Comparison of ENCODE assay signal across 21 mouse cellular contexts in the genomic region with DNA sequence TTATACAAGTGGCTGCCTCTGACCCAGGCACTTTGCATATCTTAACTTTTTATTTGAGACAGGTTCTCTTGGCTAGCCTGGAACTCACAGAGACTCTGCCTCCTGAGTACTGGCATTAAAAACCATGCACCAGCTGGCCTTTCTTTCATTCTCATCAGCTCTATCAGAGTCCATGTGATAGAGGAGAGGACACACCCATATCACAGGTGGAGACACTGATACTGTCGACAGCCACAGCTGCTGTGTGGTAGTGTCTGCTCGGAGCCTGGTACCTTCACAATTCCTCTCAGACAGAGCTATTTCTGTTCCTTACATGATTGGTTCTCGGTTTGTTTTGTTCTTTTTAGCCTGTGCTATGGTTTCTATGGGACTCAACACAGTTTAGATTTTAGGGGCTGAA.
A peak's percentile ranks its signal among the peaks of the same experiment; 100 is the strongest.
DNase-seq lines count a peak whose midpoint lies in the region; ATAC-seq and TF ChIP-seq lines count a peak whose summit lies in the region.
"Had no signal": no experiment of that assay in that cellular context is flagged by ENCODE, and none has a peak within 500 bp of the region (broad histone marks: within the 10 kb centered on the region; RNA-seq: fewer than 3 reads in every experiment).

No protein-coding gene starts in this region.

- peak overlapping the region; percentile 62 for H3K27ac ChIP-seq in forebrain, postnatal 0 days (ENCODE audit: low read depth, low read length)
- H3K27ac ChIP-seq in forebrain, embryonic 13.5 days: no peak overlapping the region; the same call in 1 of the 2 replicates
- H3K27ac ChIP-seq in MEL (ENCODE audit: control insufficient read depth, low read depth, low read length): no peak overlapping the region
- H3K27ac ChIP-seq in liver, embryonic 12.5 days: peak overlapping the region; percentile 61; the same call in 1 of the 2 replicates
- H3K27ac ChIP-seq: embryonic facial prominence, embryonic 12.5 days; forebrain, embryonic 10.5 days; heart, embryonic 13.5 days; midbrain, embryonic 10.5 days; neural tube, embryonic 12.5 days had no signal

- peaks cover 10% of the 10 kb centered on the region; the same call in 1 of the 2 replicates for H3K36me3 ChIP-seq in forebrain, postnatal 0 days (ENCODE audit: insufficient read depth)
- H3K36me3 ChIP-seq in forebrain, embryonic 13.5 days (ENCODE audit: poor library complexity, severe bottlenecking): peaks cover 16% of the 10 kb centered on the region
- H3K36me3 ChIP-seq in MEL (ENCODE audit: control insufficient read depth in 1 of 2, insufficient read depth in 2 of 2, low read length in 2 of 2): peaks cover 0 to 5% of the 10 kb centered on the region in 2 experiments; a peak in 2 of 4 replicates
- H3K36me3 ChIP-seq in liver, embryonic 12.5 days: peaks cover 42% of the 10 kb centered on the region
- H3K36me3 ChIP-seq in myocyte (ENCODE audit: control insufficient read depth, insufficient read depth): peaks cover 57% of the 10 kb centered on the region

- no peak for TF ChIP-seq EP300 in MEL (IDR thresholded peaks at IDR 0.05; ENCODE audit: low read depth in 1 of 2, low read length in 2 of 2)

- ATAC-seq in forebrain, postnatal 0 days: no peak
- no peak for ATAC-seq in forebrain, embryonic 13.5 days
- peak; percentile 93 for ATAC-seq in liver, embryonic 12.5 days
- ATAC-seq: hindbrain, embryonic 16.5 days; lung, postnatal 0 days had no signal

- H3ac ChIP-seq in myocyte (ENCODE audit: control insufficient read depth, insufficient read length): no peak overlapping the region

- no peak for TF ChIP-seq POLR2A in MEL (IDR thresholded peaks at IDR 0.05; ENCODE audit: control insufficient read depth in 1 of 2, insufficient read depth in 1 of 2, low read depth in 1 of 2, low read length in 2 of 2, poor library complexity in 1 of 2)
- no peak for TF ChIP-seq POLR2A in myocyte (IDR thresholded peaks at IDR 0.05; ENCODE audit: insufficient read length, low read depth)

- H3K79me2 ChIP-seq in MEL (ENCODE audit: control insufficient read depth, insufficient read depth, low read length, poor library complexity) (no peaks in the 10 kb centered on the region), myocyte (ENCODE audit: control insufficient read depth, insufficient read depth) (no peaks in the 10 kb centered on the region)

- H3K4me1 ChIP-seq in forebrain, postnatal 0 days (ENCODE audit: insufficient read depth): no peaks in the 10 kb centered on the region
- H3K4me1 ChIP-seq in forebrain, embryonic 13.5 days: peaks cover 8% of the 10 kb centered on the region; the same call in 1 of the 2 replicates
- peaks cover 0 to 4% of the 10 kb centered on the region in 2 experiments; a peak in 1 of 4 replicates for H3K4me1 ChIP-seq in MEL (ENCODE audit: control insufficient read depth in 1 of 2, insufficient read depth in 2 of 2, low read length in 2 of 2)
- peaks cover 19% of the 10 kb centered on the region for H3K4me1 ChIP-seq in liver, embryonic 12.5 days
- H3K4me1 ChIP-seq: embryonic facial prominence, embryonic 12.5 days had no signal

- H3K4me2 ChIP-seq in forebrain, postnatal 0 days (ENCODE audit: low read depth): no peak overlapping the region
- H3K4me2 ChIP-seq in forebrain, embryonic 13.5 days: no peak overlapping the region
- peak overlapping the region; percentile 39 for H3K4me2 ChIP-seq in liver, embryonic 12.5 days
- H3K4me2 ChIP-seq in myocyte (ENCODE audit: low read depth): peak overlapping the region; percentile 24
- H3K4me2 ChIP-seq: embryonic facial prominence, embryonic 12.5 days; heart, embryonic 13.5 days; neural tube, embryonic 12.5 days had no signal

- TF ChIP-seq CTCF in forebrain, postnatal 0 days (IDR thresholded peaks at IDR 0.05; ENCODE audit: low read depth): no peak
- no peak for TF ChIP-seq CTCF in MEL (IDR thresholded peaks at IDR 0.05 in 2 of 3, conservative IDR thresholded peaks at IDR 0.05 in 1 of 3; ENCODE audit: control insufficient read depth in 1 of 3, insufficient read depth in 1 of 3, low read depth in 2 of 3, low read length in 3 of 3, poor library complexity in 1 of 3, severe bottlenecking in 1 of 3)

- 61% methylated on average over 3 of the region's 3 CpGs for WGBS in forebrain, postnatal 0 days
- WGBS in forebrain, embryonic 13.5 days: 75% methylated on average over 3 of the region's 3 CpGs
- 40% methylated on average over 3 of the region's 3 CpGs for WGBS in liver, embryonic 12.5 days (ENCODE audit: insufficient replicate concordance)

- TF ChIP-seq RAD21 in MEL (IDR thresholded peaks at IDR 0.05; ENCODE audit: low read depth, low read length): no peak

- no peaks in the 10 kb centered on the region for H3K27me3 ChIP-seq in forebrain, postnatal 0 days (ENCODE audit: insufficient read depth, low read length)
- no peaks in the 10 kb centered on the region for H3K27me3 ChIP-seq in forebrain, embryonic 13.5 days
- H3K27me3 ChIP-seq in MEL (ENCODE audit: control insufficient read depth in 1 of 2, insufficient read depth in 2 of 2, low read length in 2 of 2) (no peaks in the 10 kb centered on the region), myocyte (ENCODE audit: control insufficient read depth, insufficient read depth, insufficient read length) (no peaks in the 10 kb centered on the region)
- no peaks in the 10 kb centered on the region for H3K27me3 ChIP-seq in liver, embryonic 12.5 days (replicated peaks)
- H3K27me3 ChIP-seq: embryonic facial prominence, embryonic 12.5 days; heart, embryonic 13.5 days; neural tube, embryonic 12.5 days had no signal

- H3K9ac ChIP-seq in forebrain, postnatal 0 days: no peak overlapping the region
- no peak overlapping the region for H3K9ac ChIP-seq in forebrain, embryonic 13.5 days
- H3K9ac ChIP-seq in MEL (ENCODE audit: control insufficient read depth, low read depth, low read length, poor library complexity, severe bottlenecking): no peak overlapping the region
- H3K9ac ChIP-seq in liver, embryonic 12.5 days: peak overlapping the region; percentile 35; the same call in 1 of the 2 replicates
- H3K9ac ChIP-seq: embryonic facial prominence, embryonic 12.5 days; heart, embryonic 13.5 days; neural tube, embryonic 12.5 days had no signal

- no peaks in the 10 kb centered on the region for H3K9me3 ChIP-seq in forebrain, postnatal 0 days (ENCODE audit: low read length)
- H3K9me3 ChIP-seq in forebrain, embryonic 13.5 days (replicated peaks): no peaks in the 10 kb centered on the region
- no peaks in the 10 kb centered on the region for H3K9me3 ChIP-seq in MEL (replicated peaks; ENCODE audit: insufficient read depth, low read length)
- H3K9me3 ChIP-seq in liver, embryonic 12.5 days (replicated peaks): no peaks in the 10 kb centered on the region
- H3K9me3 ChIP-seq: embryonic facial prominence, embryonic 12.5 days; forebrain, embryonic 10.5 days; heart, embryonic 13.5 days; midbrain, embryonic 10.5 days; neural tube, embryonic 12.5 days had no signal

- H3K4me3 ChIP-seq in forebrain, postnatal 0 days (ENCODE audit: low read depth, low read length): no peak overlapping the region
- H3K4me3 ChIP-seq in forebrain, embryonic 13.5 days: no peak overlapping the region
- H3K4me3 ChIP-seq in MEL (ENCODE audit: control insufficient read depth in 1 of 2, insufficient read depth in 1 of 2, low read depth in 2 of 2, low read length in 2 of 2) (no peak overlapping the region), myocyte (no peak overlapping the region)
- no peak overlapping the region for H3K4me3 ChIP-seq in liver, embryonic 12.5 days
- H3K4me3 ChIP-seq: embryonic facial prominence, embryonic 12.5 days; forebrain, embryonic 10.5 days; heart, embryonic 13.5 days; midbrain, embryonic 10.5 days; neural tube, embryonic 12.5 days had no signal

- no peak for DNase-seq in forebrain, postnatal 0 days
- DNase-seq in MEL (ENCODE audit: low read depth, low spot score): peak; percentile 17
- no peak for DNase-seq in right cerebral cortex, postnatal 10 days (ENCODE audit: low spot score in 2 of 2)
- no peak for DNase-seq in lung, postnatal 4 days
- DNase-seq in right cerebral cortex, adult 2 months (ENCODE audit: low spot score in 2 of 2): no peak
- DNase-seq: adrenal gland, postnatal 10 days; cerebellum, adult 8-10 months; gastrocnemius, postnatal 36 days; heart, postnatal 4 days; kidney, adult 18-20 months; kidney, postnatal 10 days had no signal

TF ChIP-seq in MEL, 35 proteins besides CTCF, POLR2A, EP300 and RAD21:
- TF ChIP-seq MYB (IDR thresholded peaks at IDR 0.05; ENCODE audit: low read depth, low read length): no peak
- TF ChIP-seq ETS1 (IDR thresholded peaks at IDR 0.05; ENCODE audit: low read depth, low read length): peak; percentile 55; the same call in 1 of the 2 replicates
- no peak for TF ChIP-seq MXI1 (IDR thresholded peaks at IDR 0.05; ENCODE audit: low read depth, low read length)
- TF ChIP-seq UBTF (IDR thresholded peaks at IDR 0.05; ENCODE audit: borderline replicate concordance, insufficient read depth, low read depth, low read length): no peak
- 0 out of 2 replicates have a peak, but pooled peaks have one; percentile 23 for TF ChIP-seq TCF12 (IDR thresholded peaks at IDR 0.05; ENCODE audit: low read depth, low read length)
TF ChIP-seq in MEL: peak in this region for 2.

TF ChIP-seq in myocyte, 11 proteins besides CTCF, POLR2A, EP300 and RAD21:
- TF ChIP-seq USF1 (IDR thresholded peaks at IDR 0.05; ENCODE audit: low read depth) (peak; percentile 2), TCF3 (IDR thresholded peaks at IDR 0.05; ENCODE audit: insufficient read length, low read depth) (peak; percentile 91), MYOG (IDR thresholded peaks at IDR 0.05; ENCODE audit: control insufficient read depth in 1 of 3, insufficient read depth in 1 of 3, insufficient read length in 2 of 3, low read depth in 2 of 3) (peak; percentile 66 to 94 (median 94)), TCF12 (IDR thresholded peaks at IDR 0.05; ENCODE audit: insufficient read depth, poor library complexity, severe bottlenecking) (peak; percentile 75), MYOD1 (IDR thresholded peaks at IDR 0.05; ENCODE audit: control insufficient read depth in 1 of 3, insufficient read length in 2 of 3, low read depth in 2 of 3) (peak; percentile 53 to 97 (median 86)), REST (IDR thresholded peaks at IDR 0.05; ENCODE audit: insufficient read depth, insufficient read length) (no peak)

Comparison
In these comparisons a context has a peak if more than half of its experiments do, and no peak if none do; other contexts are left out.
1. H3K27ac ChIP-seq: peak in forebrain, postnatal 0 days (single experiment) and liver, embryonic 12.5 days (single experiment); none in forebrain, embryonic 13.5 days (single experiment) and MEL (single experiment).
2. H3K4me2 ChIP-seq: peak in liver, embryonic 12.5 days (single experiment) and myocyte (single experiment); none in forebrain, postnatal 0 days (single experiment) and forebrain, embryonic 13.5 days (single experiment).